Mouse (Mus musculus) liver, postnatal 0 days (tissue): ENCODE data around the gene Dsp. TPM values are rescaled to one million over a fixed set of nuclear protein-coding genes. Genes with fewer than 3 reads are reported as not detected.

Experiments used
- ATAC-seq: fragments of 200-750 bp; cut with Nextera tagmentation; 2 replicates; pipeline ENCODE4 v1.8.0; 2017; ENCODE audit warnings: mild to moderate bottlenecking, moderate library complexity
- DNase-seq: peaks from one replicate; pipeline ENCODE4 v3.0.0-alpha.2; 2016
- H3K27ac ChIP-seq: fragments of 300-500 bp; sonication (generic); 2 replicates; pipeline ENCODE4 v1.5.1; 2014; ENCODE audit warnings: antibody characterized with exemption, moderate library complexity, mild to moderate bottlenecking, low read depth
- H3K27me3 ChIP-seq: fragments of 300-500 bp; sonication (generic); 2 replicates; pipeline ENCODE4 v1.6.1; 2014; ENCODE audit warnings: low read length, control low read depth, mixed read lengths; ENCODE audit not compliant: insufficient read depth
- H3K36me3 ChIP-seq: fragments of 300-500 bp; sonication (generic); replicated peaks from 2 replicates; pipeline ENCODE4 v1.6.1; 2014; ENCODE audit warnings: mild to moderate bottlenecking, control low read depth, low read length, moderate library complexity, mixed read lengths; ENCODE audit not compliant: insufficient read depth
- H3K4me1 ChIP-seq: fragments of 300-500 bp; sonication (generic); 2 replicates; pipeline ENCODE4 v1.6.1; 2014; ENCODE audit warnings: antibody characterized with exemption, mild to moderate bottlenecking, control low read depth; ENCODE audit not compliant: insufficient read depth
- H3K4me2 ChIP-seq: fragments of 300-500 bp; sonication (generic); 2 replicates; pipeline ENCODE4 v1.6.1; 2014; ENCODE audit warnings: low read depth, mild to moderate bottlenecking, low read length, moderate library complexity, mixed read lengths
- H3K4me3 ChIP-seq: fragments of 300-500 bp; sonication (generic); 2 replicates; pipeline ENCODE4 v1.5.1; 2014; ENCODE audit warnings: low read depth, low read length
- H3K9ac ChIP-seq: fragments of 300-500 bp; sonication (generic); replicated peaks from 2 replicates; pipeline ENCODE4 v1.6.1; 2014; ENCODE audit warnings: mild to moderate bottlenecking, moderate library complexity
- H3K9me3 ChIP-seq: fragments of 300-500 bp; sonication (generic); 2 replicates; pipeline ENCODE4 v1.6.1; 2016; ENCODE audit warnings: mild to moderate bottlenecking, control low read depth, low read length, mixed read lengths
- CTCF ChIP-seq: sonication (generic); IDR thresholded peaks from 2 replicates; pipeline ENCODE4 v1.5.1; 2016; ENCODE audit warnings: antibody characterized with exemption, low read depth
- EP300 ChIP-seq: IDR thresholded peaks from 2 replicates; pipeline ENCODE4 v1.6.1; 2016; ENCODE audit warnings: antibody characterized with exemption, low read depth, mild to moderate bottlenecking
- WGBS: fragments of 180-500 bp; shearing (Covaris S2); extraction: QIAGEN DNeasy Blood & Tissue Kit; methylation state at CpG from one replicate; pipeline ENCODE4 v1.1.7; 2014; ENCODE audit not compliant: insufficient replicate concordance; 5-methylcytosine and 5-hydroxymethylcytosine counted together
- polyA plus RNA-seq: library from polyadenylated mRNA; unstranded; fragments of >200 nt; fragmentation: Nextera tagmentation; extraction: Ambion mirVana; gene quantifications from 2 replicates; pipeline ENCODE4 v1.2.1, GENCODE M21; 2015

Gene Dsp
- polyA plus RNA-seq, 1 experiment from 2014 or later, result 1.9 TPM

- Histone ChIP-seq H3K4me3 (no peak overlapping the region), H3K4me2 (no peak overlapping the region), H3K27ac (no peak overlapping the region), H3K36me3 (no peaks in the 10 kb centered on the region), H3K9ac (no peak overlapping the region), H3K4me1 (no peaks in the 10 kb centered on the region), H3K9me3 (no peaks in the 10 kb centered on the region), H3K27me3 (no peaks in the 10 kb centered on the region)
- TF ChIP-seq EP300 (no peak), CTCF (no peak)
- DNase-seq (peak; percentile 21), ATAC-seq (peak; percentile 51)
- WGBS, result 54% methylated on average over 3 of the region's 3 CpGs
Measured at GRCm38 (mm10) chr13:38128246-38128645, 22.8 kb upstream of the Dsp start.

- TF ChIP-seq CTCF (no peak), EP300 (no peak)
- no peak for DNase-seq
Measured at GRCm38 (mm10) chr13:38129492-38129891, 21.6 kb upstream of the Dsp start.

GRCm38 (mm10) chr13:38130116-38130515 lies 21.0 kb upstream of the Dsp start:
- Histone ChIP-seq H3K4me3 (no peak overlapping the region), H3K9me3 (no peaks in the 10 kb centered on the region), H3K9ac (no peak overlapping the region), H3K27ac (no peak overlapping the region), H3K4me2 (no peak overlapping the region), H3K27me3 (no peaks in the 10 kb centered on the region), H3K36me3 (no peaks in the 10 kb centered on the region), H3K4me1 (no peaks in the 10 kb centered on the region)
- DNase-seq (no peak), ATAC-seq (no peak)
- 81% methylated on average over 9 of the region's 9 CpGs for WGBS
- TF ChIP-seq CTCF, result no peak
- TF ChIP-seq EP300, result no peak

More at GRCm38 (mm10) chr13:38129492-38129891, 21.6 kb upstream of the Dsp start:
- Histone ChIP-seq H3K4me3 (no peak overlapping the region), H3K9me3 (no peaks in the 10 kb centered on the region), H3K9ac (no peak overlapping the region), H3K36me3 (no peaks in the 10 kb centered on the region), H3K27ac (no peak overlapping the region), H3K4me2 (no peak overlapping the region), H3K27me3 (no peaks in the 10 kb centered on the region), H3K4me1 (no peaks in the 10 kb centered on the region)
- WGBS, result 80% methylated on average over 2 of the region's 2 CpGs
- ATAC-seq, result no peak

- no peak overlapping the region for H3K4me2 ChIP-seq
- H3K27me3 ChIP-seq, result no peaks in the 10 kb centered on the region
- no peak for DNase-seq
- H3K4me1 ChIP-seq, result no peaks in the 10 kb centered on the region
- H3K9ac ChIP-seq, result no peak overlapping the region
- H3K4me3 ChIP-seq, result no peak overlapping the region
- TF ChIP-seq EP300 (no peak), CTCF (no peak)
- no peaks in the 10 kb centered on the region for H3K36me3 ChIP-seq
- ATAC-seq, result no peak
- H3K27ac ChIP-seq, result no peak overlapping the region
- H3K9me3 ChIP-seq, result no peaks in the 10 kb centered on the region
- 65% methylated on average over 7 of the region's 7 CpGs for WGBS
Measured at GRCm38 (mm10) chr13:38133016-38133528, 18.0 kb upstream of the Dsp start.

GRCm38 (mm10) chr13:38140521-38140920 lies 10.6 kb upstream of the Dsp start:
- H3K4me1 ChIP-seq, result no peaks in the 10 kb centered on the region; the same call in 1 of the 2 replicates
- 31% methylated on average over 1 of the region's 1 CpGs for WGBS

GRCm38 (mm10) chr13:38144962-38145713 lies 6.0 kb upstream of the Dsp start:
- Histone ChIP-seq H3K36me3 (no peaks in the 10 kb centered on the region), H3K27me3 (peaks cover 5% of the 10 kb centered on the region; the same call in 1 of the 2 replicates), H3K27ac (no peak overlapping the region), H3K9me3 (no peaks in the 10 kb centered on the region), H3K9ac (no peak overlapping the region; the same call in 1 of the 2 replicates), H3K4me3 (peak overlapping the region; percentile 20; the same call in 1 of the 2 replicates), H3K4me2 (peak overlapping the region; percentile 62), H3K4me1 (no peaks in the 10 kb centered on the region; the same call in 1 of the 2 replicates)
- 13% methylated on average over 20 of the region's 20 CpGs for WGBS
- TF ChIP-seq EP300 (no peak), CTCF (no peak)
- ATAC-seq, result peak; percentile 38; the same call in 1 of the 2 replicates
- no peak for DNase-seq

More at GRCm38 (mm10) chr13:38140521-38140920, 10.6 kb upstream of the Dsp start:
- DNase-seq, result no peak
- ATAC-seq, result no peak
- H3K4me3 ChIP-seq, result no peak overlapping the region
- no peak overlapping the region for H3K4me2 ChIP-seq
- TF ChIP-seq EP300, result no peak
- TF ChIP-seq CTCF, result no peak
- H3K9me3 ChIP-seq, result no peaks in the 10 kb centered on the region
- H3K9ac ChIP-seq, result no peak overlapping the region
- H3K27me3 ChIP-seq, result no peaks in the 10 kb centered on the region
- no peak overlapping the region for H3K27ac ChIP-seq
- no peaks in the 10 kb centered on the region for H3K36me3 ChIP-seq
